Mouse (Mus musculus) leukemia stem cell, adult 10-12 weeks (primary cell): Measurements from ENCODE around the gene B3gnt3. TPM values are rescaled to one million over a fixed set of nuclear protein-coding genes. Genes with fewer than 3 reads are reported as not detected.

Experiments used
- polyA plus RNA-seq: library from polyadenylated mRNA; stranded (reverse); fragments of >175 nt; gene quantifications from 2 replicates; pipeline ENCODE4 v1.2.3, GENCODE M21; 2012; ENCODE audit warnings: low replicate concordance

The B3gnt3 gene
- polyA plus RNA-seq = 2.1 and 3.0 TPM in 2 replicates

GRCm38 (mm10) chr8:71701414-71702086 lies at the start of gene B3gnt3:
TSS of gene B3gnt3 (minus strand) at chr8:71701789.

GRCm38 (mm10) chr8:71725122-71725924 lies 23.7 kb upstream of the B3gnt3 start, which contains the start of gene Fcho1:
TSS of gene Fcho1 (minus strand) at chr8:71725716.

DNA sequence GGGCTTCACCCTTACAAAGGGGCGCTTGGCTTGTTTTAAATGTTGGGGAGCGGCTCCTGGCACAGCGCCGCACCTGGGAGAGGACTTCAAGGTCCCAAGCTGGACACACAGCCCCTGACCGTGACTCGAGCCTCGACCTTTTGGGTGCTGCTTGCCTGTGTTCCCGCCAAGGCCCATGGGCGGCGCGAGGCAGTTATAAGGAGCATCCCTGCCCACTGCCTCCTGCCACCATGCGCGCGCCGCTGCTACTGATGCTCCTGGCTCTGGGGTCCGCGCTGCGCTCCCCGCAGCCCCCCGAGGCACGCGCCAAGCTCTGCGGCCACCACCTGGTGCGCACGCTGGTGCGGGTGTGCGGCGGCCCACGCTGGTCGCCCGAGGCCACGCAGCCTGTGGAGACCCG lies 12.6 kb downstream of the B3gnt3 start, which contains the start of gene Insl3:
Insl3 (plus strand) TSS at position 187 of the 400 bp plus-strand sequence.

GRCm38 (mm10) chr8:71676020-71676741 lies 25.4 kb downstream of the B3gnt3 start, which contains the start of gene Jak3:
TSS of gene Jak3 (plus strand) at chr8:71676296.

GRCm38 (mm10) chr8:71671549-71671965 lies 30.0 kb downstream of the B3gnt3 start, which contains the start of gene Unc13a:
TSS of gene Unc13a (minus strand) at chr8:71671757.

Other genes starting within 250 kb of the B3gnt3 start
- gene Abhd8, start 238.1 kb downstream of the B3gnt3 start, polyA plus RNA-seq = 45.0 and 50.9 TPM in 2 replicates
- 165 and 189 TPM in 2 replicates for gene Mrpl34, start 236.8 kb downstream of the B3gnt3 start, polyA plus RNA-seq
- gene Dda1, start 232.6 kb downstream of the B3gnt3 start, polyA plus RNA-seq = 368 and 785 TPM in 2 replicates
- gene Ano8, start 215.8 kb downstream of the B3gnt3 start, polyA plus RNA-seq = 5.7 and 14.5 TPM in 2 replicates
- gene Gtpbp3, start 213.7 kb downstream of the B3gnt3 start, polyA plus RNA-seq = 55.7 and 59.9 TPM in 2 replicates
- gene Plvap, start 190.0 kb downstream of the B3gnt3 start, polyA plus RNA-seq = 112 and 117 TPM in 2 replicates
- gene Ccdc194, start 176.1 kb downstream of the B3gnt3 start, polyA plus RNA-seq = 0.37 TPM in 1 of 2 replicates, not detected in the other
- gene Bst2, start 164.3 kb downstream of the B3gnt3 start, polyA plus RNA-seq = 122 and 170 TPM in 2 replicates
- 132 and 189 TPM in 2 replicates for gene Mvb12a, start 158.9 kb downstream of the B3gnt3 start, polyA plus RNA-seq
- 0.39 and 0.57 TPM in 2 replicates for gene Tmem221, start 142.9 kb downstream of the B3gnt3 start, polyA plus RNA-seq
- not detected in 2 replicates for gene Nxnl1, start 135.2 kb downstream of the B3gnt3 start, polyA plus RNA-seq
- gene Slc27a1, start 132.9 kb downstream of the B3gnt3 start, polyA plus RNA-seq = 1.5 and 2.9 TPM in 2 replicates
- gene Pgls, start 109.6 kb downstream of the B3gnt3 start, polyA plus RNA-seq = 248 and 344 TPM in 2 replicates
- gene Fam129c, start 104.1 kb downstream of the B3gnt3 start, polyA plus RNA-seq = 16.0 and 36.7 TPM in 2 replicates
- gene Colgalt1, start 90.8 kb downstream of the B3gnt3 start, polyA plus RNA-seq = 42.1 and 64.1 TPM in 2 replicates
- 0.10 and 0.25 TPM in 2 replicates for gene Unc13a, start 30.0 kb downstream of the B3gnt3 start, polyA plus RNA-seq
- gene Jak3, start 25.5 kb downstream of the B3gnt3 start, polyA plus RNA-seq = 47.1 and 71.7 TPM in 2 replicates
- 30.3 and 31.3 TPM in 2 replicates for gene Insl3, start 12.6 kb downstream of the B3gnt3 start, polyA plus RNA-seq
- 623 and 753 TPM in 2 replicates for gene Fcho1, start 23.9 kb upstream of the B3gnt3 start, polyA plus RNA-seq
- 0.20 and 0.48 TPM in 2 replicates for gene Zfp709, start 180.2 kb upstream of the B3gnt3 start, polyA plus RNA-seq
- 0.09 and 0.49 TPM in 2 replicates for gene Zfp882, start 206.8 kb upstream of the B3gnt3 start, polyA plus RNA-seq
- 0.25 and 2.2 TPM in 2 replicates for gene Zfp617, start 206.8 kb upstream of the B3gnt3 start, polyA plus RNA-seq
- 1.1 and 4.8 TPM in 2 replicates for gene Zfp961, start 249.2 kb upstream of the B3gnt3 start, polyA plus RNA-seq